Mouse (Mus musculus) left cerebral cortex, adult 2 months (tissue): ENCODE measurements around the gene Tomm40l. TPM values are rescaled to one million over a fixed set of nuclear protein-coding genes. Genes with fewer than 3 reads are reported as not detected.
"Not testable (repeated sequence)": the region's sequence is repeated elsewhere in the genome, so short reads cannot be mapped to it uniquely, and the experiment has no call there.

Experiments
- DNase-seq, 2 experiments: peaks; one replicate each; pipeline ENCODE4 v3.0.0; 2021 to 2022; ENCODE audit warnings: low spot score in 2 of 2, mixed read lengths in 1 of 2; ENCODE audit errors: extremely low spot score in 1 of 2
- H3K27ac ChIP-seq: fragments of 200-600 bp; 2 replicates; pipeline ENCODE4 v1.8.1; 2022
- H3K4me3 ChIP-seq: fragments of 200-600 bp; 2 replicates; pipeline ENCODE4 v1.8.1; 2022
- CTCF ChIP-seq: fragments of 200-600 bp; IDR thresholded peaks from 2 replicates; pipeline ENCODE4 v1.8.1; 2022; ENCODE audit warnings: antibody characterized with exemption, mild to moderate bottlenecking, moderate library complexity
- intact Hi-C: fragments of 180-260 bp; cut with DNase I; formaldehyde crosslinking; loops from one replicate; pipeline ENCODE4 v1.15.1; 2025
- total RNA-seq, 2 experiments: library from RNA; stranded (reverse); gene quantifications; 2 replicates each; pipeline ENCODE4 v1.2.3; 2021

Gene Tomm40l
- total RNA-seq, 2 experiments from 2014 or later = 86.4 to 91.2 TPM

GRCm38 (mm10) chr1:171248386-171249226 is 26.3 kb upstream of the Tomm40l start:
- Histone ChIP-seq H3K27ac (peak overlapping the region; percentile 86), H3K4me3 (no peak overlapping the region)
- intact Hi-C loops = no loop called here
- no peak for DNase-seq
- no peak for TF ChIP-seq CTCF

GRCm38 (mm10) chr1:171247916-171248315 is 25.6 kb upstream of the Tomm40l start:
- Histone ChIP-seq H3K4me3 (peak overlapping the region; percentile 76; the same call in 1 of the 2 replicates), H3K27ac (peak overlapping the region; percentile 86)
- intact Hi-C loops = loop anchor here (1.0 to 2.0 kb wide), 2 partner anchors 26 to 33 kb away; partner anchors contain the start of genes Ppox and Tomm40l
- no peak for DNase-seq
- TF ChIP-seq CTCF = no peak

GRCm38 (mm10) chr1:171247453-171247841 is 25.1 kb upstream of the Tomm40l start:
- TF ChIP-seq CTCF = no peak
- peak overlapping the region; percentile 76 for H3K4me3 ChIP-seq
- peak overlapping the region; percentile 86 for H3K27ac ChIP-seq
- DNase-seq = no peak
- intact Hi-C loops = loop anchor here (1.0 to 2.0 kb wide), 2 partner anchors 25 to 33 kb away; partner anchors contain the start of genes Ppox and Tomm40l

- peak overlapping the region; percentile 99 for H3K27ac ChIP-seq
- peak overlapping the region; percentile 76 for H3K4me3 ChIP-seq
- TF ChIP-seq CTCF = peak; percentile 98
- intact Hi-C loops = loop anchor here (1.0 to 2.0 kb wide), 2 partner anchors 25 to 34 kb away; partner anchors contain the start of genes Ppox and Tomm40l
- peak; percentile 97 to 98 for DNase-seq
Measured at GRCm38 (mm10) chr1:171246709-171247452, 24.6 kb upstream of the Tomm40l start.

GRCm38 (mm10) chr1:171245353-171245752 is 23.0 kb upstream of the Tomm40l start:
- DNase-seq = no peak
- no peak overlapping the region for H3K4me3 ChIP-seq
- intact Hi-C loops = no loop called here
- H3K27ac ChIP-seq = no peak overlapping the region
- TF ChIP-seq CTCF = no peak

- H3K27ac ChIP-seq, H3K4me3 ChIP-seq, intact Hi-C loops, DNase-seq: not testable (repeated sequence)
Measured at GRCm38 (mm10) chr1:171241952-171242351, 19.6 kb upstream of the Tomm40l start.

GRCm38 (mm10) chr1:171240911-171241310 is 18.6 kb upstream of the Tomm40l start:
- Histone ChIP-seq H3K4me3 (no peak overlapping the region), H3K27ac (no peak overlapping the region; the same call in 1 of the 2 replicates)
- no peak for TF ChIP-seq CTCF
- DNase-seq = no peak
- intact Hi-C loops = no loop called here

GRCm38 (mm10) chr1:171239992-171240744 is 17.9 kb upstream of the Tomm40l start:
- no peak overlapping the region for H3K4me3 ChIP-seq
- H3K27ac ChIP-seq = no peak overlapping the region; the same call in 1 of the 2 replicates
- TF ChIP-seq CTCF = no peak
- intact Hi-C loops = loop anchor here (5.0 kb wide), 1 partner anchor 128 kb away; the partner anchor contains the start of gene Cfap126
- no peak for DNase-seq

- no peak for DNase-seq
- Histone ChIP-seq H3K4me3 (no peak overlapping the region), H3K27ac (no peak overlapping the region)
- intact Hi-C loops = loop anchor here (5.0 kb wide), 1 partner anchor 126 kb away; the partner anchor contains the start of gene Cfap126
- TF ChIP-seq CTCF = peak; percentile 76
Measured at GRCm38 (mm10) chr1:171238463-171238862, 16.1 kb upstream of the Tomm40l start.

- intact Hi-C loops = loop anchor here (5.0 kb wide), 1 partner anchor 125 kb away; the partner anchor contains the start of gene Cfap126
- no peak overlapping the region for H3K27ac ChIP-seq
- no peak for DNase-seq
- no peak for TF ChIP-seq CTCF
- H3K4me3 ChIP-seq = no peak overlapping the region
Measured at GRCm38 (mm10) chr1:171237438-171237837, 15.1 kb upstream of the Tomm40l start.

GRCm38 (mm10) chr1:171235791-171236190 is 13.5 kb upstream of the Tomm40l start:
- no peak for TF ChIP-seq CTCF
- Histone ChIP-seq H3K4me3 (no peak overlapping the region), H3K27ac (no peak overlapping the region)
- intact Hi-C loops = loop anchor here (5.0 kb wide), 1 partner anchor 123 kb away; the partner anchor contains the start of gene Cfap126
- no peak for DNase-seq
